Mouse (Mus musculus) heart, postnatal 4 days (tissue): ENCODE measurements at regions not wholly inside any gene's neighbourhood (a gene's known extent, or its start where the extent isn't known, plus 50 kb on each side); places are given as distances from the start of the nearest gene placed in this dataset.

ENCODE experiments used
- DNase-seq: peaks from one replicate; pipeline ENCODE4 v3.0.0; 2021

DNA sequence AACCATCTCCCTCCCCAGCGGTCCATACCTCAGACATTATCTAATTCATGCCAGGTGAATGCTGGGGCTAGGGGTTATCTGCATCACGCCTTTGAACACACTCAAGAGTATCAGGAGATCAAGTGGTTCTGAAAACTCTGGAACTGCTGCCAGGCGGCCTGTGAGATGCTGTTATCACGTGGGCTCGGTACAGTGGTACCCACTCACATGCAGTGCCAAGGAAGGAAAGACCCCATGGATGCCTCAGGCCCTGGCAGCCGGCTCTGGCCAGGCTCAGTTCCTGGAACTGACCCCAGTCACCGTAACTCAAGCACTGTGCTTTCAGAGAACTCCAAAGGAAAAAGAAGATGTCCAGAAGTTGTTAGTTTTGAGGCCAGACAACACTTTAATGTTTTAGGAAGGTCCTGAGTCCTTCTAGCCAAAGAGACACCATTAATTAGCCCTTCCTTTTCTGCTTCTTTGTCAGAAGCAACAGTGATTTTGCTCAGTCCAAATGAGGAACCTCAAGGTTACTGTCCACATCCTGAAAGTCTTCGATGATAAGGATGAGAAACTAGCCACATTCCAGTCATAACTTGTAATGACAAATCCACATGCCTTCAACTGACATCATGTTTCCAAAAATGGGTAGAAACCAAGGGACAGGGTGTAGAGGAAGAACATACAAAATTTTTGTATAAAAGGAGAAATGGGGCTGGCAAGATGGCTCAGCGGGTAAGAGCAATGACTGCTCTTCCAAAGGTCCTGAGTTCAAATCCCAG lies 126.1 kb downstream of the Zbtb18 start:
- no peak for DNase-seq

DNA sequence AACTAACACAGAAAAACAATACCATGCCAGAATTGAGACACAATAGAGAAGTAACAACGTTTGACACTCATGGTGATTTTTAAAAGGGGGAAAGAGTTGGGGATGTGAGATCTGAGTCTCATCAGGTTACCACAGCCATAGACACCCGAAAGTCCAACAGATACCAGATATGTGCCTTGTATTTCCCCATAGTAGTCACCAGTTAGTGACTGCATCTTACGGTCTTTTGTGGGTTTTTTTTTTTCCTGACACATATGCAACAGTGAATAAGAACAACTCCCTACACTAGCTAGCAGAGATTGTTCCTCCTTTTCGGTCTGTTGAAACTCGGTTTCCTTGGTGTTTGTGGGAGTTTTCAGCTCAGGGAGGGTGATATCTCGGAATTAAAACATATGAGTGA lies 127.4 kb downstream of the Zbtb18 start:
- no peak for DNase-seq

DNA sequence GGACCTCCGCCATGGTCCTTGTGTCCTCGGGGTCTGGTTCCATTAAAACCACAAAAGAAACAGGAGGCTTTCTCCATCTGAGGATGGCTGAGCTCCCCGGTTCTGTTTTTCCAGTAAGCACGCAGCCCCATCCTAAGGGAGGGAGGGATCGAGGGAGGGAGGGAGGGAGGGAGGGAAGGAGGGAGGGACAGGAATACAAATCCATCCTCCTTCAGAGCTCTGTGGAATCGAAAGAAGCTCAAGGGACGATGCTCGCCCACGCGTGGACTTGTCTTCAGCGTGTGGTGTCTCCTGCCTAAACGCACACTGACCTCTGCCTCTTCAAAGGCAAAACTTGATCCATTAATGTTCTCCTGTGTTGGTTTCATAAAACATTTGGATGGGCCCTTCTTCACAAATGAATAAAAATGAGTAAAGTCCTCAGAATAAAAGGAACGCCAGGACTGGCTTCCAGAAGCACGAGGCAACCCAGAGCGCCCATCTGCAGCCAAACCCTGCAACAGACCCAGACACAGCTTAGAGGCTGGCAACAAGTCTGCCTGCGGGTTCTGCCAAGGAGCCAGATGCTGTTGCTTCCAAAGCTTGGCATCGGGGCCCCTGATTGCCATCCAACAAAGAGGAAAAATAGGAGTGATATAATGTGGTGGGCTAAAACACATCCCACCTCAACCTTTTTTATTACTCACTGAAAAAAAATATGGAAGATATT lies 131.0 kb downstream of the Zbtb18 start:
- no peak for DNase-seq

DNA sequence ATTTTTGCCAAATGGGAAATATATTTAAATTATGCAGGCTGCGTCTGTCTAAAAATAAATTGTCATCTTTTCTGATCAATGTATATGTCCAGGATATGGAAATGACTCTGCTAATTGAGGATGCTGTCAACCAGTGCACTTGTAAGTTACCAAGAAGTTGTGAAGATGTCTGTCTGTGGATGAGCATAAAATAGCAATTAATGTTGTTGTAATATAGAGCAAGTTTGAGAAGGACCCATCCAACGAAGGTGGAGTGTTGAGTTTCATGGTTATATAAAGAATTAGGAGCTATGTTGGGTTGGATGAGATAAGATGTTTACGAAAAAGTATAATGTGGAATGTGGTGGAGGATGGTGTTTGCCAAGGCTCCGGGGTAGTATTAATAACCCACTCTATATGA lies 131.6 kb downstream of the Zbtb18 start:
- DNase-seq, result no peak

DNA sequence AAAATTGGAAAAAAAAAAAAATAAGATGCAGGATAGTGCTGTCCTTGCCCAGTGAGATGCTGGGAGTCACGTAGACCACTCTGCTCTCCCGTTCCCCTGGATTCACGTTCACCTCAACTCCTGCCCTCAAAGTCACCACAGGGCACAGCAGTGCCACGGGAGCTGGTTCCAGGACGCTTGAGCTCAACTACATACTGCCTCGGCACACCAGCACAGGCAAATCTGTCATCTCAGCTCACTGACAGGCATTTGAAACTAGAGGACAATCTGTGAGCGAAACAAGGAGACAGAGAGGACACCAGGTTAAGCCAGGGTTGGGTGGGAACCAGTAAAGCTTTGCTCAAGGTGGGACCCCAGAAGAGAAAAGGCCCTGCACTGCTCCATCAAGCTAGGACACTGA lies 132.2 kb downstream of the Zbtb18 start:
- DNase-seq, result no peak

DNA sequence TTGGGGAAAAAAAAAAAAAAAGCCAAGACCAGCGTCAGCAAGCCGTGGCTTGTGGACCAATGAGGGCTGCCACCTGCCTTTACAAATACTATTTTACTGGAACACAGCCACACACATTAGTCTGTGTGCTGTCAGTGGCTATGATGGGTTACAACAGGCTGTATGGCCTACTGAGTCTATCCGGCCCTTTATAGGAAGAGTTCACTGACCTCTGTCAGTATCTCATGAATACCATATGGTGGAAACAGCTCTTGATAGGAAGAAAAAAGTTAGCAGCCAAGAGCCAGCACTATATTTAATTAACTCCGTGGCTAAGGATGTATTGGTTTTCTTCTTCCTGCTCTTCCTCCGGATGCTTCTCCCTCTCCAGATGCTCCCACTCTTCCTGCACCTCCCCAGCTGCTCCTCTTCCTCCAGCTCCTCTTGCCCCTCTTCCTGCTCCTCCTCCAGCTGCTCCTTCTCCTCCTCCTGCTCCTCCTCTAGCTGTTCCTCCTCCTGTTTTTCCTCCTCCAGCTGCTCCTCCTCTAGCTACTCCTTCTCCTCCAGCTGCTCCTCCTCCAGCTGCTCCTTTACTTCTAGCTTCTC lies 142.2 kb downstream of the Zbtb18 start:
- no peak for DNase-seq

DNA sequence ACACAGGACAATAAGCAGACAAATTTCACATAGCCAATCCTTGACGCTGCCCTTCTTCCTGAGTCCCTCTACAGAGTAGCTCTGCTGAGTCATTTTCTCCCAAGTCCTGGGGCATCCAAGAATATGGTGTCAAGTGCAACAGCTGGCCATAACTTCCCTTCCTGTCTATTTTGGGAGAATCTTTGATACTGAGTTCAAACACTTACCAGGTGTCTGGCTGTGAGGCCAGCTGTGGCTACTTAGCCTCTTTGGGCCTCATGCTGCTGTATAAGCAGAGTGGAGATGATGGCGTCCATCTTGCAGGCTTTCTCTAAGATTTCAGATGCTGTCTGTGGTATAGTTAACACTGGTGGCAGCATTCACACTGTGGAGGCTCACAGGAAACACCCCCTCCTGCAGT lies 143.2 kb downstream of the Zbtb18 start:
- DNase-seq, result no peak

DNA sequence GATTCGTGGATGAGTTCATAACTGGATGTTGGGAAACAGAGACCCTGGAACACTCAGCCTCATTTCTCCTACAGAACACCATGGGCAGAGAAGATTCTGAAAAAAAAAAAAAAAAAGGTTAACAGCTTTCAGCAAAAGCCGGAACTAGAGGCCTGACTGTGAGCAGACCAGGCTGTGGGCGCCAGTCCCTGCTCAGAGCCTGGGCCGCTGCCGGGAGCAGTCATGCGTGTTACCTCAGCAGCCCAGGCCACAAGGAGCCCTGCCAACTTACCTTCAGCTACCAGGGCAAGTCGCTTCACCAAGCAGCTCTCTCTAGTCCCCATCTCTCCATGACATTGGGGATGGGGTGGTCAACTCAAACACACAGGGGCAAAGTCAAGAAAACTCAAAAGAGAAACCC lies 140.6 kb upstream of the 1700016C15Rik start:
- no peak for DNase-seq

DNA sequence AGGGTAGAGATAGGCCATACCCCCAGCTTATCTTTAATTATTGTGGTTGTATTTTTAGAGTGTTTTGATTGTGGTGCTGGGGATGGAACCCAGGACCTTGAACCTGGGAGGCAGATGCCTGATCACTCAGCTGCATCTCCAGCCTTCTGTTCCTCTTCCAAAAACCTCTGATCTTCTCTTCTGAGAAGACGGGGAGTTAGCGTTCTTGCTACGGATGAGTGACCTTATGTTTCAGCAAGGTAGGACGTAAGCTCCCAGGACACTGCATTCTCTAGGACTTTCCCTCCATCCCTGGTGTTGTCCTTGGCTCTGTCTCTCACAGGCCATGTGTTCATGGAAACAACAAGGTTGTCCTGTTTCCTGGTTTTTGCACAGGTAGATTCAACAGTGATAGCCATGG lies 140.0 kb upstream of the 1700016C15Rik start:
- DNase-seq, result no peak

DNA sequence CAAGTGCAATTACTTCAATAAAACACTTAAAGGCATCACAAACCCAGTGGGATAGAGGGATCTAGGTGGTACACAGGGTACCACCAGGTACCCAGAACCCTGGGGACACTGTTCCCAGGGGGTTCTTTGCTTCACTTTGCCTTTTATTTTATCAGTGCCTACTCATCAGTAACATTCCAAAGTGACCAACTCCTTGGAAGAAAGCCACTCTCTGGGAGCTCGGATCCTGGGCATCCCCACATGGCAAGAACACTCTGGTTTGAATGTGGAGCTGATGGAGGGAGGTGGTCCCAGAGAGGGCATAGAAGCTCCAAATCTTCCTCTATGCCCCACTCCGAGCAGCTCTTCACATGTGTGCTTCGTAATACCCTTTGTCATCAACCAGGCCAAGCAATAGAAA lies 137.9 kb upstream of the 1700016C15Rik start:
- DNase-seq, result no peak

DNA sequence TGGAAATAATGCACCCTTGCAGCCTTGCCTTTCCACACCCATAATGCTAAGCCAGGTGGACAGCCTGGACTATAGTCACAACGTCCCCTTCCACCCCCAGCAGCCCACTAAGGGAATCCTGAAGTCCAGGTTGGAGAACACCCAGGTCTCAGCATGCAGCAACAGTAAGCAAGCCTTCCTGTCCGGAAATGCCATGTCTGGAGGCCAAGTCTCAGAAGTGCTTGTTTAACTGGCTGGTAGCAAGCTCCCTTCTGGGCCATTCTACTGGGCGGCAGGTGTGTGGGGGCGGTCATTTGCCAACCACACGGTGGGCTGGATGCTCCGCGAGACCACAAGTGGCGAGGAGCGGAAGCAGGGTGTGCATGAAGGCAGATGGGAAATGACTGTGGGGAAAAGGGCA lies 137.3 kb upstream of the 1700016C15Rik start:
- no peak for DNase-seq

DNA sequence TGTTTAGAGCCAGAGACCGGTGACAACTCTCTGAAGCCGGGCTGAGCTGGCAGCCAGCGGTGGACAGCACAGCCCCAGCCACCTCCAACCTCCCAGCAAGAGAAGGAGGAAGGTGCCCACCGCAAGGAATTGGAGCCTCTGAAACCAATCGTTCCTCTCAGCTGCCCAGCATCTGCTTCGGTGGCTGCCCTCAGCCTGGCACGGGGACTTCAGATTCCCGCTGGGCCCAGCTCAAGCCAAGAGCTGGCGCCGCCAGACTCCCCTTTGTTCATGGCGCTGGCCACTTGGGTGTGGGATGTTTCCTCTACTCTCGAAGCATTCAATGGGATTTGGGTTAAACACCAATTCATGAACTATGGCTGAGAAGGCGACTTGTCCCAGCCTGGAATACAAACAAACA lies 135.3 kb upstream of the 1700016C15Rik start:
- DNase-seq, result no peak

DNA sequence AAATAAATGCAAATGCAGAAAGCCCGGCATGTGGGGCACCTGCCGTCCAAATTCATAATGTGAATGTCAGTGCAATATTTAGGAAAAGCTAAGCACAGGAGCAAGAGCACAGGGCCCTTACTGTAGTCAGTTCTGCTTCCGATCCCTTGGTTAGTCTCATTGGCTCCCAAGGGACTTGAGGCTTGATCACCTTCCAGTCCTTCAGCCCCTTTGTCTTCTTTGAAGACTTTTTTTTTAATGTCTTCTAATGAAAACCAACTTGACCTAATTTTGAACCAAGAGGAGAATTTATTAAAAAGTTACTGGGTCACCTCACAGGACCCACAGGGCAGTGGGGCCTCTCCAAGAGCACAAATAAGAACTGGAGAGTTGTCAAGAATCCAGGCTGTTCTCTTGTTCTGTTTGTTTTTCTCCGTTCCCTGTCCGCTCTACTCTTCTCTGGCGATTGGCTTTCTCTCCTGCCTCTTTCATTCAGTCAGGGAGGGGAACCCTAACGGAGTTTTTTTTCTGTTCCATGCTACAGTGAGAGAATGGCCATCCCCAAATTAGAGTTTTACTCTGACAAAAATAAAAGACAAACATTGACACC lies 134.2 kb upstream of the 1700016C15Rik start:
- no peak for DNase-seq

DNA sequence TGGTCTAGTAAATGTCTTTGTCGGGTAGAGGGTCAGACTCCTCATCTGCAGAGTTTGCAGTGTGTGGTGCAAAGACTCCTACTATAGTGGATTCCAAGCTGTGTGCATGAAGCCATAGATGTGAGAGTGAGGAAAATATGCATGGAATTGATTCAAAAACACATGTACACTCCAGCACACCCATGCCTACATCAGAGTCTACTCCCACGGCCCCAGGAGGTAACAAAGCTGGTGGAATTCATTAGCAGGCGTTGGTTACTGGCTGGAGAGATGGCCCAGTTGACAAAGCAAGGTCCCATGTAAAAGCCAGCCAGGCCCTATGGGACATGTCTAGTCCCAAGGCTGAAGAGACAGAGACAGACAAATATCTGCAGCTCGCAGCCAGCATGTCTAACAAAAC lies 132.6 kb upstream of the 1700016C15Rik start:
- no peak for DNase-seq

DNA sequence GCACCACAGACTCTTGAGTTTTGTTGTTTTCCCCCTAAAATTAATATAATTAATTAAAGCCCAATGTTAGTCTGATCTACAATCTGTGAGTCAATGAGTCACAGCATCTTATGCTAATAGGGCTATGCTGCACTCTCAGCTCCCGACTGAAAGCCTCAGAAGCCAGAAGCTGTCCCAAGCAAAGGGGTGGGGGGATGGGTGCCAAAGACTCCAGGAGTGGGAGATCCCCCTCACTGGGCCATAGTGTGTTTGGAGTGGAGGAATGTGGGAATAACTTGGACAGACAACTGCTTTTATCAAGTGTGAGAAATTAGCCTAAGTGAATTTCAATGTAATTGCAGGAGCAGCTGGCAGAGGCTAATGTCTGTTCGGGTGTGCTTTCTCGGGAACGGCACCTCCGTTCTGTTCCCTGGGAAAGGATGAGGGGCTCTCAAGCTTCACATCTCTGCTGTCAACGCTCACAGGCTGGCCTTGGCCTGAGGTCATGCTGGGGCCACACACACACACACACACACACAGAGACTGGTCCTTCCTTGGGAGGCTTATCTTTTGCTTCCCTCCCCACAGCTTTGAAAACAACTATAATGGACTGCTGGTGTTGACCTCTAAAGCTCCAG lies 124.2 kb upstream of the 1700016C15Rik start:
- no peak for DNase-seq

DNA sequence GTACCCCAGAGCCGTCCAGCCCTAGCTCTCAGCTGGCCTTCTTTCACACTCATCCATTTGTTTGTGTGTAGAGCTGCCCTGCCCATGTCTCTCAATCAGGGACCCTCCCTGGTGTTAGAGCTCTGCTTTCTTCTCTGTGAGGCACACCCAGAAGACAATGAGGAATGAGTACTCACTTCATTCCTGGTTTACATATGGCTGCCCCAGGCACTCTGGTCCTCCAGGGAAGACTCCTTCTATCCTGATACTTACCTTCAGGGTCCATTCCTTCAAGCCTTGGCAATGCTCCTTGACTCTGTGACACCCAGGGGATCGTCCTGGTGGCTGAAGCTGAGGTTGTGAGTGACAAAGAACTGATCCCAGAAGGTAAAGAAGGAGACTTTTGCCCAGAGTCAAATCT lies 122.0 kb upstream of the 1700016C15Rik start:
- no peak for DNase-seq

DNA sequence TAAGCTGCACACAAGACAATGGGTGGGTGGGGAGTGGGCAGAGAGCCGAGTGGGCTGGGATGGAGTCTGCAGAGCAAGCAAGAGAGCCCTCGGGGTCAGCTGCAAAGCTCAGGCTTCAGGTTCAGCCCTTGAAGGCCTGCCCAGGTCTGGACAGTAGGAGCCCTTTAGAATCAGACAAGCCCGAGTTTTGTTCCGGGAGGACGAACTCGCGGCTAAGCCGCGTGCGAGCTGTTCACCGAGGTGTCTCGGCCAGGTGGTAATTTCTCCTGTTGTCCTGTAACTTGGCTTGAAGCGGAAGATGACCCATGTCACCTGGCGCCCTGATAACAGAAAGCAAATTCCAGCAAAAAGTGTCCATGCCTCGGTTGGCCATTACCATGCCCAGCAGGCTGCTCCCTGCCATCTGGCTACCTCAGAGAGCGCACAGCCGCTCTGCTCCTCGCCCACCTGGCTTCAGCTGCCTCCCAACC lies 121.0 kb upstream of the 1700016C15Rik start:
- DNase-seq, result peak; percentile 32

DNA sequence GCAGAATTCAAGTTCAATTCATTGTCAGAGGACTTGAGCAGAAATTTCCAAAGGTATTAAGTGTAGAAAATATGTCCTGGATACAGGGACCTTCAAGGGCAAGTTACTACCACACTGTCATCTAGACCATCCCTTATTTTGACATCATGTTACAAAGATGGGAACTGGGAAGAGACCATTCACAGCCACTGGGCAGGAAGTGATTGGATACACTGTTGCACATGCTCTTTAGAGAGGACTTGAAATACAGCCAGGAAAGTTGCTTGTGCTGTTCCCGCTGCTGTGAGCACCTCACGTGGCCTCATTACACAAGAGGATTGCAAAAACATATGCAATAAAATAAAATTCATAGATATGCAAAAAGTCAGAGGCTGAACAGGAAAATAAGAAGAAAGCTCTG lies 120.4 kb upstream of the 1700016C15Rik start:
- DNase-seq, result no peak

DNA sequence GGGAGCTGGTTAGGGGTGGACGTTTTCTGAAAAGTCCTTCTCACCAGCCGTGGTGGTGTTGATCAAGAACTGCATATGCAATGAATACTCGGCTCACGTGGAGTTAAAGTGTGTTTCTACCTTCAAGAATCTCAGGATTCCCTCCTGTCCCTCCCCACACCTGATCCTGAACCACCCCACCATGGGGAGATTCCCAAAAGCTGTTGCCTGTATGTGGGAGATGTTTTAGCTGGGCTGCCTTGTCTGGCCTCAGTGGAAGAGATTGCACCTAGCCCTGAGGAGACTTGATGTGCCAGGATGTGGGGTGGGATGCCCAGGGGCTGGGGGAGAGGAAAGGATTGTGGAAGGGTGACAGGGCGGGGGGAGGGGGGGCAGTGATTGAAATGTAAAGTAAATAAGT lies 119.9 kb upstream of the 1700016C15Rik start:
- DNase-seq, result no peak

DNA sequence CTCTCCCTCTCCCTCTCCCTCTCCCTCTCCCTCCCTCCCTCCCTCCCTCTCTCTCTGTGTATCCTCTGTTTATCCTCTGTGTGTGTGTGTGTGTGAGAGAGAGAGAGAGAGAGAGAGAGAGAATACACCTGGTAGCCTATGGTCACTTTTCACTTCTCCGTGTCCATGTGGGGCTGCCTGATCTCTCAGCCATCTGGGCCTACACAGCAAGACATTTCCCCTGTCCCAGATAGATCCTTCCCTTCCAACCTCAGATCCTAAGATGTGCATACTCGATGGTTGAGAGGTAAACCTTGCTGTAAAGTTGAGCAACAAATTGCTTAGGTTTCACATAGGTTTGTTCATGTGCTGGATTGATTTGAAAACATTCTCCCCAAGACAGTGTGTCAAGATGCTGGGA lies 119.5 kb upstream of the 1700016C15Rik start:
- no peak for DNase-seq

DNA sequence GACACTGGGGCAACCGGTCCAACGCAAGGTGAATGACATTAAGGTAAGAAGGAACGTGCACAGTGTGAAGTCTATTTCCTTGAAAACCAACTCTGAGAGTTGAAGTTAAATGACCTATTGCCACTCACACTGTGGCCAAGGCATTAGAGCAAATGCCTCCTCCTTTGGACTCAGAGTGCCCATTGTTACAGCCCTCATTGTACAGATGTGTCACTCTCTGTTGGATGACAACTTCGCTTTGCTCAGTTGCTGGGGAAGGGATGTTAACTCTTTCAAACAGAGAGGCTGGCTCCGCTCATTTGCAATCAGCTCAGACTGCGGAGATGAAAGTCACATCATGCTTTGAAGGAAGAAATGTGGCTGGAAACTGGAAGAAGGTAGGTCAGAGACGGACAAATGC lies 117.1 kb upstream of the 1700016C15Rik start:
- no peak for DNase-seq

DNA sequence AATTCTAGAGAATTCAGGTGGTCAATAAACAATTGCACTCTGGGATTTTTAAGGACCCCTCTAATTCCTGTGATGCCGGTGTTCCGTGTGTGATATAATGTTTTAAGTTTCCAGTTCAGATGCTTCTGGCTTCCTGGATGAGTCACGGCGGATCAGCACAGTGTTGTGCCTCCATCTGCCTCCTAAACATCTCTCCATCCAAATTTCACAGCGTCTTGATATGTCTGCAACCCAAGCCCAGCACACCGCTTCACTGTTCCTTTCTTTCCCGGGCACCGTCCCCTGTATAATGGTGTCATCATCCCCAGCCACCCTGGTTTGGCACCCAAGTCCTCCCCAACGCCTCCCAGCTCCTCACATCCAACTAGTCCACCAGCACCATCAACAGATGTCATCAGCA lies 114.0 kb upstream of the 1700016C15Rik start:
- no peak for DNase-seq
